Mouse (Mus musculus): Measurements from ENCODE around the gene Slco1b2. TPM values are rescaled to one million over a fixed set of nuclear protein-coding genes. Genes with fewer than 3 reads are reported as not detected.
"Not testable (repeated sequence)": the region's sequence is repeated elsewhere in the genome, so short reads cannot be mapped to it uniquely, and the experiment has no call there.

Gene Slco1b2
- polyA plus RNA-seq (2015; fragmentation: Nextera tagmentation; extraction: Ambion mirVana), result not detected in 2 replicates

- no peak within 1 kb of the TSS for H3K4me2 ChIP-seq (ENCODE audit: low read length)
- 82% methylated on average over 3 of the region's 3 CpGs for whole genome bisulfite sequencing
- no peak for ATAC-seq
- no peaks in the 10 kb centered on the region for H3K9me3 ChIP-seq (ENCODE audit: control insufficient read depth, low read length)
- H3K4me1 ChIP-seq (ENCODE audit: control insufficient read depth, insufficient read depth, low read depth, low read length), result no peaks in the 10 kb centered on the region
- H3K4me3 ChIP-seq (ENCODE audit: low read length), result no peak within 1 kb of the TSS
- H3K9ac ChIP-seq (ENCODE audit: low read depth, low read length), result no peak within 1 kb of the TSS
- H3K27ac ChIP-seq (ENCODE audit: low read depth, low read length), result no peak within 1 kb of the TSS
- H3K36me3 ChIP-seq (ENCODE audit: control insufficient read depth, insufficient read depth, low read length), result no peaks in the 10 kb centered on the region
- no peaks in the 10 kb centered on the region for H3K27me3 ChIP-seq (replicated peaks; ENCODE audit: control insufficient read depth, insufficient read depth, low read length)
Measured at GRCm38 (mm10) chr6:141629291-141629690, at the start of gene Slco1b2. Gene Slco1b2, plus strand, starts transcription at chr6:141629518.

GRCm38 (mm10) chr6:141584791-141585403 is 44.4 kb upstream of the Slco1b2 start:
- Histone ChIP-seq H3K27ac (ENCODE audit: low read depth, low read length) (no peak overlapping the region), H3K4me3 (ENCODE audit: low read length) (no peak overlapping the region), H3K9me3 (ENCODE audit: control insufficient read depth, low read length) (no peaks in the 10 kb centered on the region), H3K36me3 (ENCODE audit: control insufficient read depth, insufficient read depth, low read length) (no peaks in the 10 kb centered on the region), H3K4me1 (ENCODE audit: control insufficient read depth, insufficient read depth, low read depth, low read length) (no peaks in the 10 kb centered on the region), H3K27me3 (replicated peaks; ENCODE audit: control insufficient read depth, insufficient read depth, low read length) (no peaks in the 10 kb centered on the region), H3K4me2 (ENCODE audit: low read length) (no peak overlapping the region), H3K9ac (ENCODE audit: low read depth, low read length) (no peak overlapping the region)
- ATAC-seq, result no peak
- WGBS, result 100% methylated on average over 1 of the region's 1 CpGs

DNA sequence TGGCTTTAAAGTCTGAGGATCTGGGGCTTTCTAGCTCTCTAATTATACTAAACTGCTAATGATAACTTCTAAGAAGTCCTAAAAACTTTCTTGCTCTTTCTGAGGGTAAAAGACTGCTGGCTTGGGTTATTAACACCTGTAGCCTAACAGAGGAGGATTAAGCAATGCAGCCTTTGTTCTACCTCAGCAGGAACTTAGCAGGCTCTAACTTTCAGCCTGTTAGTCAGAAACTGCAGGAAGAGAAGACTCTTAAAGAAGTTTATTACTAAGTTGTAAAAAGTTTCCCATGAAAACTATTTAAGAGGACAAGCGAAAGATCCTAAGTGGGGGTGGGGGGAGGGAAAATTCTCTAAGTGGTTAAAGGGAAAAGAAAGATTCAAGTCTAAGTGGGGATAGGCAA is 39.3 kb upstream of the Slco1b2 start:
- H3K36me3 ChIP-seq (ENCODE audit: control insufficient read depth, insufficient read depth, low read length), result no peaks in the 10 kb centered on the region
- no peaks in the 10 kb centered on the region for H3K9me3 ChIP-seq (ENCODE audit: control insufficient read depth, low read length)
- H3K4me2 ChIP-seq (ENCODE audit: low read length), result no peak overlapping the region
- ATAC-seq, result no peak
- WGBS, result 50% methylated on average over 1 of the region's 1 CpGs
- H3K4me1 ChIP-seq (ENCODE audit: control insufficient read depth, insufficient read depth, low read depth, low read length), result no peaks in the 10 kb centered on the region
- H3K27ac ChIP-seq (ENCODE audit: low read depth, low read length), result no peak overlapping the region
- H3K4me3 ChIP-seq (ENCODE audit: low read length), result no peak overlapping the region
- H3K27me3 ChIP-seq (replicated peaks; ENCODE audit: control insufficient read depth, insufficient read depth, low read length), result no peaks in the 10 kb centered on the region
- H3K9ac ChIP-seq (ENCODE audit: low read depth, low read length), result no peak overlapping the region

- H3K4me3 ChIP-seq (ENCODE audit: low read length); H3K4me1 ChIP-seq (ENCODE audit: control insufficient read depth, insufficient read depth, low read depth, low read length); H3K27ac ChIP-seq (ENCODE audit: low read depth, low read length); H3K9ac ChIP-seq (ENCODE audit: low read depth, low read length); H3K9me3 ChIP-seq (ENCODE audit: control insufficient read depth, low read length); H3K4me2 ChIP-seq (ENCODE audit: low read length); H3K36me3 ChIP-seq (ENCODE audit: control insufficient read depth, insufficient read depth, low read length); ATAC-seq; H3K27me3 ChIP-seq (replicated peaks; ENCODE audit: control insufficient read depth, insufficient read depth, low read length): not testable (repeated sequence)
- WGBS, result 47% methylated on average over 4 of the region's 4 CpGs
Measured at GRCm38 (mm10) chr6:141590598-141591200, 38.6 kb upstream of the Slco1b2 start.

DNA sequence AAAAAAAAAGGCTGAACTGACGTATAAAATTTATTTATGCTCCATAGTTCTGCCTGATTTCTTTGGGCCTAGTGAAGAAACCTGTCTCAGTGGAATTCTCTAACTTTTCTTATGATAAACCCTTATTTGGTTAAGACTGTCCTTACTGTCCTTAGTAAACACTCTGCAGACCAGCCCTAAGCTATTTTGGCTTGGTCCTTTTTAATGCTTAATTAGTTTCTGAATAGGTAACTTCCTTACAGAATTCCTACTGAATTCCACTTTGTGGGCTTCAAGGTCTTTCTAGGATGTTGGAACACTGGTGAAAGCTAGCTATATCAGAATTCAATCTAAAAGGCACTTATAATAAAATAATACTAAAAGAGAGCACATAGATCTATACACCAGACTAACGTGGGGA is 33.2 kb upstream of the Slco1b2 start:
- Histone ChIP-seq H3K4me1 (ENCODE audit: control insufficient read depth, insufficient read depth, low read depth, low read length) (no peaks in the 10 kb centered on the region), H3K27me3 (replicated peaks; ENCODE audit: control insufficient read depth, insufficient read depth, low read length) (no peaks in the 10 kb centered on the region), H3K9me3 (ENCODE audit: control insufficient read depth, low read length) (peaks cover 8% of the 10 kb centered on the region), H3K4me3 (ENCODE audit: low read length) (no peak overlapping the region), H3K36me3 (ENCODE audit: control insufficient read depth, insufficient read depth, low read length) (no peaks in the 10 kb centered on the region), H3K9ac (ENCODE audit: low read depth, low read length) (no peak overlapping the region), H3K4me2 (ENCODE audit: low read length) (no peak overlapping the region), H3K27ac (ENCODE audit: low read depth, low read length) (no peak overlapping the region)
- 86% methylated on average over 2 of the region's 2 CpGs for WGBS
- no peak for ATAC-seq

DNA sequence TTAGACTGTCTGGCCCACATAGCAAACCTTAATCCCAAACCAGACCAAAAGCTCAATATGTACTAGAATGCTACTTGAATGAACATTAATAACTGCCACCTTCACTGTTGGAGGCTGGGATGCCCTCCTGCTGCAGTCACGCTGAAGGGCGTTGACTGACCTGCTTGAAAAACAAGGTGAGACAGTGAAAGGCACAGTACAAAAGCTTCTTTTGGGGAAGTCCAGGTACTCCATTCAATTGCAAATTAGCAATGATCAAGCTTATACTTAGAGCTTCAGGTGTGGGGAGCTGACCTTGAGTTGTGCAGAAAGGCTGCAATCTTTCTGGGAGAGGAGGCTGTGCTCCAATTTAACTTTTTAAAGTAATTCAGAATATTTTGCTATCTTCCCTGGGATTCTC is 32.3 kb upstream of the Slco1b2 start:
- Histone ChIP-seq H3K9ac (ENCODE audit: low read depth, low read length) (no peak overlapping the region), H3K36me3 (ENCODE audit: control insufficient read depth, insufficient read depth, low read length) (no peaks in the 10 kb centered on the region), H3K4me1 (ENCODE audit: control insufficient read depth, insufficient read depth, low read depth, low read length) (no peaks in the 10 kb centered on the region), H3K9me3 (ENCODE audit: control insufficient read depth, low read length) (peaks cover 8% of the 10 kb centered on the region), H3K4me3 (ENCODE audit: low read length) (no peak overlapping the region), H3K4me2 (ENCODE audit: low read length) (no peak overlapping the region), H3K27ac (ENCODE audit: low read depth, low read length) (no peak overlapping the region), H3K27me3 (replicated peaks; ENCODE audit: control insufficient read depth, insufficient read depth, low read length) (no peaks in the 10 kb centered on the region)
- no peak for ATAC-seq
- 97% methylated on average over 2 of the region's 2 CpGs for WGBS

- H3K36me3 ChIP-seq (ENCODE audit: control insufficient read depth, insufficient read depth, low read length), result no peaks in the 10 kb centered on the region
- ATAC-seq, result no peak
- peaks cover 8% of the 10 kb centered on the region for H3K9me3 ChIP-seq (ENCODE audit: control insufficient read depth, low read length)
- no peak overlapping the region for H3K27ac ChIP-seq (ENCODE audit: low read depth, low read length)
- no peaks in the 10 kb centered on the region for H3K27me3 ChIP-seq (replicated peaks; ENCODE audit: control insufficient read depth, insufficient read depth, low read length)
- H3K9ac ChIP-seq (ENCODE audit: low read depth, low read length), result no peak overlapping the region
- no peak overlapping the region for H3K4me2 ChIP-seq (ENCODE audit: low read length)
- H3K4me1 ChIP-seq (ENCODE audit: control insufficient read depth, insufficient read depth, low read depth, low read length), result no peaks in the 10 kb centered on the region
- no peak overlapping the region for H3K4me3 ChIP-seq (ENCODE audit: low read length)
- 69% methylated on average over 9 of the region's 9 CpGs for WGBS
Measured at GRCm38 (mm10) chr6:141600940-141601339, 28.4 kb upstream of the Slco1b2 start.

DNA sequence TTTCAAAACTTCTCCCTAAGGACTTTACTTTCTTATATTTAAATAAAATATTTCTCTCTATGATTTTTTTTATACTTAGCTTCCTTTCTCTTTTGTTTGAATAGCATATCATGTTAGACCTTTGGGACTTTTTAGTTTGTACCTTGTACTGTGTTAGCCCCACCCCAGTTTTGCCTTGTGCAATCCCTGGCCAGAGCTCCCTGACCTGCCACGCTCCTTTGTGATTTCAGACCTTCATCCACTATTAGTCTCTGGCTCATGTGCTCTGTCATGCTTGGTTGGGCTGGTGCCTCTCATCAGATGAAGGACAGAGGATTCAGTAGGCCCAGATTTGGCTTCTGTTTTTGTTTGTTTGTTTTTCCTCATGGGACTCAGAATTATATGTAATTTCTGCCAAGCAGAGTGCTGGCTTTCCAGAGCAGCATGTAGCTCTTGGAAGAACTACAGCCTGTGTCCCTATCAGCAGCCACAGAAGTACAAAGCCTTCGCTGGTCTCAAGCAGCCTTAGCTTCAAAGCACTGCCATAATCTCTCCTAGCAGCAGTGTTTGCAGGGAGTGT is 18.5 kb upstream of the Slco1b2 start:
- H3K4me1 ChIP-seq (ENCODE audit: control insufficient read depth, insufficient read depth, low read depth, low read length), result no peaks in the 10 kb centered on the region
- H3K4me3 ChIP-seq (ENCODE audit: low read length), result no peak overlapping the region
- H3K36me3 ChIP-seq (ENCODE audit: control insufficient read depth, insufficient read depth, low read length), result no peaks in the 10 kb centered on the region
- H3K27me3 ChIP-seq (replicated peaks; ENCODE audit: control insufficient read depth, insufficient read depth, low read length), result no peaks in the 10 kb centered on the region
- H3K4me2 ChIP-seq (ENCODE audit: low read length), result no peak overlapping the region
- WGBS, result 83% methylated on average over 2 of the region's 2 CpGs
- no peak overlapping the region for H3K27ac ChIP-seq (ENCODE audit: low read depth, low read length)
- H3K9me3 ChIP-seq (ENCODE audit: control insufficient read depth, low read length), result no peaks in the 10 kb centered on the region
- ATAC-seq, result no peak
- no peak overlapping the region for H3K9ac ChIP-seq (ENCODE audit: low read depth, low read length)

DNA sequence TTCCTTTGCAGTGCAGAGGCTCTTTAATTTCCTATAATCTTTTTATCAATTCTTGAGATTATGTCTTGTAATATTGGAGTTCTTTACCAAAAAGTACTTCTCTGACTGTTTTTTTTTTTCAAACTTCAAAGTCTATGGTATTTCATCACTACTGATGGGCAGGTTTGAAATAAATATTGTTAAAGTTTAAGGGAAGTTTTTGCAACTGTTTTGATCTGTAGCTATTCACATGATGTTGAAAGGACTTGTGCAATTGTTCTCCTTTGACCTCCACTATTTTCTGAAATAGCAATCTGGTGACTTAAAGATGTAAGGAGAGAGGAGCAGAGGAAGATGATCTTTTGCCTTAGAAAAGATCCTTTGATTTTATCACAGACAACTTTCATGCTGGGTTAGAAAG is 15.3 kb upstream of the Slco1b2 start:
- Histone ChIP-seq H3K4me2 (ENCODE audit: low read length) (no peak overlapping the region), H3K27ac (ENCODE audit: low read depth, low read length) (no peak overlapping the region)
- ATAC-seq, result no peak

More for the DNA sequence above, 15.3 kb upstream of the Slco1b2 start:
- Histone ChIP-seq H3K4me1 (ENCODE audit: control insufficient read depth, insufficient read depth, low read depth, low read length) (no peaks in the 10 kb centered on the region), H3K27me3 (replicated peaks; ENCODE audit: control insufficient read depth, insufficient read depth, low read length) (no peaks in the 10 kb centered on the region), H3K4me3 (ENCODE audit: low read length) (no peak overlapping the region), H3K9me3 (ENCODE audit: control insufficient read depth, low read length) (no peaks in the 10 kb centered on the region), H3K36me3 (ENCODE audit: control insufficient read depth, insufficient read depth, low read length) (no peaks in the 10 kb centered on the region), H3K9ac (ENCODE audit: low read depth, low read length) (no peak overlapping the region)

Data from hindbrain, embryonic 16.5 days (tissue).